ENCODE assay signal across 28 mouse cellular contexts in genomic region chr7:29372123-29372522, GRCm38 (mm10).
A peak's percentile ranks its signal among the peaks of the same experiment; 100 is the strongest.
DNase-seq lines count a peak whose midpoint lies in the region; ATAC-seq and TF ChIP-seq lines count a peak whose summit lies in the region.
"Had no signal": no experiment of that assay in that cellular context is flagged by ENCODE, and none has a peak within 500 bp of the region (broad histone marks: within the 10 kb centered on the region; RNA-seq: fewer than 3 reads in every experiment).

No protein-coding gene starts in this region.

- DNase-seq in hindbrain, postnatal 0 days (ENCODE audit: low spot score): no peak
- no peak for DNase-seq in hindbrain, embryonic 10.5 days (ENCODE audit: low spot score)
- no peak for DNase-seq in liver, embryonic 13.5 days
- no peak for DNase-seq in liver, postnatal 0 days
- DNase-seq: adrenal gland, adult 2 months; adrenal gland, postnatal 14 days; B cell, adult 2 months; cerebellum, adult 11 months; cerebellum, adult 2 months; cerebellum, adult 9-11 months; cerebellum, postnatal 25 days; gastrocnemius, postnatal 25 days; heart, adult 18-20 months; heart, postnatal 14 days had no signal

- 0 out of 2 replicates have a peak, but pooled peaks cover 3% of the 10 kb centered on the region for H3K4me1 ChIP-seq in hindbrain, postnatal 0 days (ENCODE audit: insufficient read depth, low read length)
- H3K4me1 ChIP-seq in hindbrain, embryonic 10.5 days (replicated peaks): peaks cover 10% of the 10 kb centered on the region; the same call in 1 of the 2 replicates
- H3K4me1 ChIP-seq in liver, embryonic 13.5 days (replicated peaks): no peaks in the 10 kb centered on the region
- no peaks in the 10 kb centered on the region for H3K4me1 ChIP-seq in liver, postnatal 0 days (ENCODE audit: insufficient read depth)
- H3K4me1 ChIP-seq: heart, embryonic 15.5 days had no signal

- H3K27me3 ChIP-seq in hindbrain, postnatal 0 days (ENCODE audit: insufficient read depth, low read length): no peaks in the 10 kb centered on the region
- H3K27me3 ChIP-seq in hindbrain, embryonic 10.5 days (ENCODE audit: insufficient read depth, poor library complexity, severe bottlenecking): no peaks in the 10 kb centered on the region
- H3K27me3 ChIP-seq in liver, embryonic 13.5 days: no peaks in the 10 kb centered on the region
- no peaks in the 10 kb centered on the region for H3K27me3 ChIP-seq in liver, postnatal 0 days (ENCODE audit: insufficient read depth, low read length)
- H3K27me3 ChIP-seq: CH12.LX; embryonic facial prominence, embryonic 13.5 days; forebrain, embryonic 12.5 days; forebrain, embryonic 15.5 days; heart, embryonic 15.5 days; hindbrain, embryonic 13.5 days had no signal

- TF ChIP-seq EP300 in liver, postnatal 0 days (IDR thresholded peaks at IDR 0.05; ENCODE audit: low read depth): no peak

- H3K9ac ChIP-seq in hindbrain, postnatal 0 days (replicated peaks; ENCODE audit: low read length): no peak overlapping the region
- H3K9ac ChIP-seq in liver, embryonic 13.5 days: no peak overlapping the region
- H3K9ac ChIP-seq in liver, postnatal 0 days (replicated peaks): no peak overlapping the region
- H3K9ac ChIP-seq: embryonic facial prominence, embryonic 13.5 days; forebrain, embryonic 12.5 days; forebrain, embryonic 15.5 days; heart, embryonic 12.5 days; heart, embryonic 15.5 days; hindbrain, embryonic 13.5 days had no signal

- H3K4me2 ChIP-seq in hindbrain, postnatal 0 days (ENCODE audit: low read depth, low read length): no peak overlapping the region
- H3K4me2 ChIP-seq in liver, embryonic 13.5 days: no peak overlapping the region
- H3K4me2 ChIP-seq in liver, postnatal 0 days (ENCODE audit: low read depth, low read length): no peak overlapping the region
- H3K4me2 ChIP-seq: embryonic facial prominence, embryonic 13.5 days; forebrain, embryonic 12.5 days; forebrain, embryonic 15.5 days; heart, embryonic 12.5 days; heart, embryonic 15.5 days; hindbrain, embryonic 13.5 days had no signal

- TF ChIP-seq CTCF in hindbrain, postnatal 0 days (IDR thresholded peaks at IDR 0.05; ENCODE audit: low read depth): peak; percentile 9; the same call in 1 of the 2 replicates
- TF ChIP-seq CTCF in liver, postnatal 0 days (IDR thresholded peaks at IDR 0.05; ENCODE audit: low read depth): no peak

- H3K27ac ChIP-seq in hindbrain, postnatal 0 days: no peak overlapping the region
- no peak overlapping the region for H3K27ac ChIP-seq in hindbrain, embryonic 10.5 days
- no peak overlapping the region for H3K27ac ChIP-seq in liver, embryonic 13.5 days
- H3K27ac ChIP-seq in liver, postnatal 0 days (ENCODE audit: low read depth): no peak overlapping the region
- H3K27ac ChIP-seq: embryonic facial prominence, embryonic 10.5 days; embryonic facial prominence, embryonic 13.5 days; forebrain, embryonic 12.5 days; forebrain, embryonic 15.5 days; heart, embryonic 15.5 days; hindbrain, embryonic 13.5 days had no signal

- 88% methylated on average over 5 of the region's 5 CpGs for WGBS in hindbrain, postnatal 0 days
- 91% methylated on average over 5 of the region's 5 CpGs for WGBS in hindbrain, embryonic 10.5 days
- WGBS in liver, embryonic 13.5 days (ENCODE audit: insufficient replicate concordance): 57% methylated on average over 5 of the region's 5 CpGs
- 75% methylated on average over 5 of the region's 5 CpGs for WGBS in liver, postnatal 0 days (ENCODE audit: insufficient replicate concordance)

- no peak for ATAC-seq in hindbrain, postnatal 0 days
- ATAC-seq in liver, embryonic 13.5 days (ENCODE audit: low read depth): peak; percentile 34; the same call in 1 of the 2 replicates
- ATAC-seq in liver, postnatal 0 days: no peak
- peak; percentile 69 for ATAC-seq in megakaryocyte progenitor cell, adult 5-6 weeks (replicated peaks; ENCODE audit: poor library complexity)
- ATAC-seq in megakaryocyte, adult 5-6 weeks (ENCODE audit: poor library complexity, severe bottlenecking): no peak
- ATAC-seq: forebrain, embryonic 15.5 days; hindbrain, embryonic 16.5 days; inflammation-experienced regulatory T-cells, adult 6 months had no signal

- H3K4me3 ChIP-seq in hindbrain, postnatal 0 days (ENCODE audit: low read length): no peak overlapping the region
- H3K4me3 ChIP-seq in hindbrain, embryonic 10.5 days: no peak overlapping the region
- no peak overlapping the region for H3K4me3 ChIP-seq in liver, embryonic 13.5 days (replicated peaks)
- H3K4me3 ChIP-seq in liver, postnatal 0 days (ENCODE audit: low read depth, low read length): no peak overlapping the region
- H3K4me3 ChIP-seq: embryonic facial prominence, embryonic 10.5 days; embryonic facial prominence, embryonic 13.5 days; erythroblast, embryonic 14.5 days; forebrain, embryonic 12.5 days; forebrain, embryonic 15.5 days; heart, embryonic 12.5 days; heart, embryonic 15.5 days; hindbrain, embryonic 13.5 days had no signal

- peaks cover 21% of the 10 kb centered on the region for H3K36me3 ChIP-seq in hindbrain, postnatal 0 days (ENCODE audit: insufficient read depth, low read length)
- peaks cover 41% of the 10 kb centered on the region for H3K36me3 ChIP-seq in hindbrain, embryonic 10.5 days
- H3K36me3 ChIP-seq in liver, embryonic 13.5 days: peaks cover 31% of the 10 kb centered on the region
- H3K36me3 ChIP-seq in liver, postnatal 0 days (replicated peaks; ENCODE audit: insufficient read depth, low read length): peaks cover 5% of the 10 kb centered on the region
- H3K36me3 ChIP-seq: heart, embryonic 15.5 days had no signal

- H3K9me3 ChIP-seq in hindbrain, postnatal 0 days (ENCODE audit: low read length): no peaks in the 10 kb centered on the region
- H3K9me3 ChIP-seq in hindbrain, embryonic 10.5 days: no peaks in the 10 kb centered on the region
- H3K9me3 ChIP-seq in liver, embryonic 13.5 days (replicated peaks): no peaks in the 10 kb centered on the region
- no peaks in the 10 kb centered on the region for H3K9me3 ChIP-seq in liver, postnatal 0 days (ENCODE audit: low read length)
- H3K9me3 ChIP-seq: embryonic facial prominence, embryonic 10.5 days; embryonic facial prominence, embryonic 13.5 days; forebrain, embryonic 12.5 days; forebrain, embryonic 15.5 days; G1E; heart, embryonic 12.5 days; heart, embryonic 15.5 days; hindbrain, embryonic 13.5 days had no signal

Comparison
In these comparisons a context has a peak if more than half of its experiments do, and no peak if none do; other contexts are left out.
1. ATAC-seq: peak in liver, embryonic 13.5 days (single experiment) and megakaryocyte progenitor cell, adult 5-6 weeks (single experiment); none in hindbrain, postnatal 0 days (single experiment), liver, postnatal 0 days (single experiment) and megakaryocyte, adult 5-6 weeks (single experiment).